Mouse (Mus musculus) embryo, embryonic 10.5 days (tissue): ENCODE results near the gene Wnt3.

Experiments
- DNase-seq: peaks from one replicate; pipeline ENCODE4 v3.0.0-alpha.2; 2015; ENCODE audit warnings: low spot score

Gene Wnt3

DNA sequence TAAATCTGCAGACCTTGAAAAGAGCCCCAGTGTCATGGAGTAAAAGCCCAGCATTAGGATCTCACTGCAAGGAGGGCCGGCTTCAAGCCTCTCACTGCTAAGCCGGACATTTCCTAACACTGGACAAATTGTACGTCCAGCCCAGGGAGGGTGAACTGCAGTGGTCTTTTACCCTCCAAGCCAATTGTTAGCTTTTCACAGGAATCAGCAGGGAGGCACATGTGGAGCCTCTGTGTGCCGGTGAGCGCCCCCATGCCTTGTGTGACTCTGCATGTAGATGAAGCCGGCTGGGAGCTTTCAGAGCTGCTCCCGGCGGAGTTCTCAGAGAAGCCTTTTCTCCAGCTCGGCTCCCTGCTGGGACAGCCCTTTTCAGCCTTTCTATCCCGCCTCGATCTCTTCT is 66.9 kb downstream of the Wnt3 start:
- peak; percentile 87 for DNase-seq

- no peak for DNase-seq
These were observed 74.3 kb downstream of the Wnt3 start for GRCm38 (mm10) chr11:103848287-103848686.

- DNase-seq, result no peak
These were observed 78.8 kb downstream of the Wnt3 start for GRCm38 (mm10) chr11:103852590-103853283.

GRCm38 (mm10) chr11:103853284-103853920 is 79.5 kb downstream of the Wnt3 start:
- DNase-seq, result no peak

GRCm38 (mm10) chr11:103854294-103854693 is 80.3 kb downstream of the Wnt3 start:
- peak; percentile 49 for DNase-seq

DNA sequence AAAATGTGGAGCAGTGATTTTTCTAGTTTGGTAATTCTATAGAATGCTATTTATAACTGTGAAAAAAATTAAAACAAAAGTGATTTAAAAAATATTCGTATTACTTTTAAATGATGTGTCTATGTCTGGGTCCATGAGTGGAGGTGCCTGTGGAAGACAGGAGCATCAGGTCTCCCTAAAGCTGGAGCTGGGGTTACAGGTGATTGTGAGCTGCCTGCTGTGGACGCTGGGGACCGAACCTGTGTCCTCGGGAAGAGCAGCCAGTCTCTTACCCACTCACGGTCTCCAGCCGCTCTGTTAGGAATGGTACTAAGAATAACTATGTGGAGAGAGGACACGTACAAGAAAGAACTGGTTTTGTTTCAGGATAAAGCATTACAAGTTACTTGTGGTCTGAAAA is 82.7 kb downstream of the Wnt3 start:
- DNase-seq, result no peak

- no peak for DNase-seq
These were observed 84.8 kb downstream of the Wnt3 start for GRCm38 (mm10) chr11:103858760-103859159.

DNA sequence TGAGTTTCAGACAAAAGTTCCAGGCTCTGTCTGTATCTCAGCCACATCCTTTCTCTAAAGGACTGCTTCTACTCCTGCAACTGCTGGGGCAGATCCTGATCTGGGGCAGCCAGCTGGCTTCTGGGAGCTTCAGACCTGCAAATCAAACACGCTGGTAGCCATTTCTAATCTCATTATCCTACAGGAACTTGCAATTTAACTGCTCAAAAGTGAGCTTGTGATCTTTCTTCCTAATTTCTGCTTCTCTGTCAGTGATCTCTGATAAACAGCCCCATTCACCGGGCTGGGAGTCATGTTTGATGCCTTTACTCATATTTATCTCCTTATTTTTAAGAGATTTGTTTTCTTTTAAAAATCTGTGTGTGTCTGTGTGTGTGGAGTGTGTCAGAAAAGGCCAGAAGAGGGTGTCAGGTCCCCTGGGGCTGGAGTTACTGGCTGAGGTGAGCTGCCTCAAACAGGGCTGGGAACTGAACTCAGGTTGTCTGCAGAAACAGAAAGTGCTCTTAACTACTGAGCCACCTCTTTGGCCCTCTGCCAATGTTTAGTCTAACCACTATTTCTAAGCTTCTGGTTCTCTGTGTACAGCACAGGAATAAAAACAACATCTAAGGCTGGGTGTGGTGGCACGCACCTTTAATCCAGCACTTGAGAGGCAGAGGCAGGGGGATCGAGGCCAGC is 86.1 kb downstream of the Wnt3 start:
- DNase-seq, result no peak

DNA sequence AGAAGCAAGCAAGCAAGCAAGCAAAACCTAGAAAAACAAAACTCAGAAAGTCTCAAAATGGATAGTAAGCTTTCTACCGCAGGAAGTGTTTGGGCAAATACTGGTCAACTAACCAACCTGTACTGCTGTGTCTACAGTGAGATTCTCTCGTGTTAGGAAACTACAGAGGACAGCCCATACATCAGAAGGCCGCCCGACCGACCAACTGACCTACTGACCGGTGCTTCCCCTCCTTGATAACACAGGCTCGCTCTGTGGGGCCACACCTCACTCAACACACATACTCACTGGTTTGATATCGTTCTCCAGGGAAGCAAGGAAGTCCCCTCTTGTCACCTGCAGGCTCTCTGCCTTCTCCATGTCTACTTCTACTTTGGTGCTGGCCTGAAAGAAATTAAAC is 89.0 kb downstream of the Wnt3 start:
- DNase-seq, result no peak

DNA sequence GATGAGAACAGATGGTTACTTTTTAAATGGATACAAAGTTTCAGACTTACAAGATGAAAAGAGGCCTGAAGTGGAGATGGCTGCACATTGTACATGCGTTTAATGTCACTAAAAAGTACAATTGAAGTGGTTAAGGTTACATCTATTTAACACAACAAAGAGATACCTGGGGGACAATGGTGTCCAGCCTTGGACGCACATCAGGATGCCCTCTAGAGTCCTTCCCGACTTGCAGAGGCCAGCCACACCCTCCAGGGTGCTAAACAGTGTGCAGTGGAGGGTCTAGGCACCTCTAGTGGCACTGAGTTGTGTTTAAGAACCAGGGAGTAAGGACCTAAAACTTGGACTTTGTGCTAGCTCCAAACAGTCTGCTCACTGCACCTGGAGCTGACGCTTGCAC is 90.5 kb downstream of the Wnt3 start:
- DNase-seq, result no peak

GRCm38 (mm10) chr11:103865346-103865745 is 91.4 kb downstream of the Wnt3 start:
- DNase-seq, result no peak
